Comparison of ENCODE assay signal across 12 mouse cellular contexts in the genomic region with DNA sequence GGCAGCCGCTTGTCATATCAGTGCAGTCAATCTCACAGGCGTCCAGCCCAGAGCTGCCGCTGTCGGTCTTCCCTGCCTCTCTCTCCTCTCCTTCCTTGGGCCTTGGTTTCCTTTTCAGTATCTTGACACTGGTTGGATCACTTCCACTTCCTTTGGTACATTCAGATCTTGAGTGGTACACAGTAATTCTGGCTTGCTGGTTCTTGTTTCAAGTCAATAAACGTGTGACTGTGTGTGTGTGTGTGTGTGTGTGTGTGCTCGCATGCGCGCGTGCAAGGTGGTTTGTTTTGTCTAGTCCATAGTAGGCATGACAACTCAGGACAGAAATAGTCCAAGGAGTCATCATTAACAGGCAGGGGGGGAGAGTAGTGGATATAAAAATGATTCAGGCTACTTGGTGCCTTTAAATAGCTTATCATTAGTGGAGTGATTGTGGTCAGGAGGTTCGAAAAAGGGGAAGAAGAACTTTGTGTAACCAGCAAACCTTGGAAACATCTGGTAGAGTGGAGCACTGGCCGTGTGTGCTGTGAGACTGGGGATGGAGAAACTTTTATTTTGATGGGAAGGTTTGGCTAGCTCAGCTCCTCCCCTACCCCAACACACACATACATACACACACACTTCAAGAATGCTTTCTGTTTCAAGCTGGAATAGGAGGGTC.
A peak's percentile ranks its signal among the peaks of the same experiment; 100 is the strongest.
DNase-seq lines count a peak whose midpoint lies in the region; ATAC-seq and TF ChIP-seq lines count a peak whose summit lies in the region.
"Had no signal": no experiment of that assay in that cellular context is flagged by ENCODE, and none has a peak within 500 bp of the region (broad histone marks: within the 10 kb centered on the region; RNA-seq: fewer than 3 reads in every experiment).

No protein-coding gene starts in this region.

- TF ChIP-seq CTCF in heart, postnatal 0 days (IDR thresholded peaks at IDR 0.05; ENCODE audit: low read depth), result no peak

- peaks cover 21% of the 10 kb centered on the region for H3K4me1 ChIP-seq in heart, embryonic 11.5 days (ENCODE audit: control insufficient read depth, insufficient read depth, low read length)
- peaks cover 21% of the 10 kb centered on the region for H3K4me1 ChIP-seq in heart, postnatal 0 days (ENCODE audit: control insufficient read depth, insufficient read depth)
- peaks cover 50% of the 10 kb centered on the region for H3K4me1 ChIP-seq in megakaryocyte, embryonic 14.5 days

- no peaks in the 10 kb centered on the region for H3K36me3 ChIP-seq in heart, embryonic 11.5 days (ENCODE audit: control insufficient read depth, insufficient read depth, low read length)
- H3K36me3 ChIP-seq in heart, postnatal 0 days (replicated peaks; ENCODE audit: control insufficient read depth, insufficient read depth, low read length), result no peaks in the 10 kb centered on the region
- H3K36me3 ChIP-seq in megakaryocyte, embryonic 14.5 days (replicated peaks; ENCODE audit: low read length), result no peaks in the 10 kb centered on the region
- H3K36me3 ChIP-seq: stomach, embryonic 15.5 days had no signal

- no peak overlapping the region for H3K4me2 ChIP-seq in heart, embryonic 11.5 days
- peak overlapping the region; percentile 35 for H3K4me2 ChIP-seq in heart, postnatal 0 days (ENCODE audit: low read depth, low read length)
- H3K4me2 ChIP-seq: hindbrain, embryonic 14.5 days; stomach, embryonic 15.5 days had no signal

- WGBS in heart, embryonic 11.5 days (ENCODE audit: insufficient replicate concordance), result 41% methylated on average over 11 of the region's 11 CpGs
- WGBS in heart, postnatal 0 days, result 24% methylated on average over 11 of the region's 11 CpGs

- no peaks in the 10 kb centered on the region for H3K9me3 ChIP-seq in heart, embryonic 11.5 days (replicated peaks; ENCODE audit: control insufficient read depth, low read length)
- no peaks in the 10 kb centered on the region for H3K9me3 ChIP-seq in heart, postnatal 0 days (replicated peaks; ENCODE audit: control insufficient read depth, low read length)
- no peaks in the 10 kb centered on the region for H3K9me3 ChIP-seq in megakaryocyte, embryonic 14.5 days
- H3K9me3 ChIP-seq: stomach, embryonic 15.5 days had no signal

- H3K4me3 ChIP-seq in heart, embryonic 11.5 days (ENCODE audit: low read depth, low read length), result no peak overlapping the region
- no peak overlapping the region for H3K4me3 ChIP-seq in heart, postnatal 0 days (ENCODE audit: low read depth, low read length)
- peak overlapping the region; percentile 85 for H3K4me3 ChIP-seq in megakaryocyte, embryonic 14.5 days (replicated peaks)
- H3K4me3 ChIP-seq: layer of hippocampus, adult 2 months; stomach, embryonic 15.5 days had no signal

- H3K27me3 ChIP-seq in heart, embryonic 11.5 days (ENCODE audit: control insufficient read depth, insufficient read depth, low read length), result no peaks in the 10 kb centered on the region
- no peaks in the 10 kb centered on the region for H3K27me3 ChIP-seq in heart, postnatal 0 days (ENCODE audit: control insufficient read depth, insufficient read depth, low read length)
- H3K27me3 ChIP-seq in megakaryocyte, embryonic 14.5 days (replicated peaks), result peaks cover 19% of the 10 kb centered on the region
- H3K27me3 ChIP-seq: stomach, embryonic 15.5 days had no signal

- no peak overlapping the region for H3K27ac ChIP-seq in heart, embryonic 11.5 days (ENCODE audit: low read depth, low read length)
- H3K27ac ChIP-seq in heart, postnatal 0 days (ENCODE audit: low read depth), result peak overlapping the region; percentile 64; the same call in 1 of the 2 replicates
- H3K27ac ChIP-seq: hindbrain, embryonic 14.5 days; layer of hippocampus, adult 2 months; stomach, embryonic 15.5 days had no signal

- peak; percentile 63 for DNase-seq in heart, adult 8-10 months (ENCODE audit: low spot score)
- DNase-seq in MEL-GATA-1-ER (ENCODE audit: extremely low read depth, low read depth), result peak; percentile 92
- DNase-seq in heart, postnatal 0 days (ENCODE audit: low spot score), result peak; percentile 74
- no peak for DNase-seq in adrenal gland, adult 2 months
- no peak for DNase-seq in layer of hippocampus, adult 18-20 months (ENCODE audit: low spot score in 2 of 2)
- DNase-seq in kidney, postnatal 10 days, result no peak
- DNase-seq: cerebellum, adult 9-10 months had no signal

- no peak overlapping the region for H3K9ac ChIP-seq in heart, embryonic 11.5 days (ENCODE audit: low read depth, low read length)
- H3K9ac ChIP-seq in heart, postnatal 0 days (replicated peaks; ENCODE audit: low read depth, low read length), result 0 out of 2 replicates have a peak overlapping the region, but pooled peaks have one; percentile 9
- H3K9ac ChIP-seq: hindbrain, embryonic 14.5 days; stomach, embryonic 15.5 days had no signal

- no peak for ATAC-seq in heart, embryonic 11.5 days (replicated peaks; ENCODE audit: insufficient number of reproducible peaks, low FRiP score, low TSS enrichment)
- ATAC-seq in heart, postnatal 0 days (ENCODE audit: insufficient read depth, low read depth), result peak; percentile 80

- no peak for TF ChIP-seq EP300 in heart, postnatal 0 days (IDR thresholded peaks at IDR 0.05; ENCODE audit: low read depth)

Comparison
In these comparisons a context has a peak if more than half of its experiments do, and no peak if none do; other contexts are left out.
1. DNase-seq: peak in heart, adult 8-10 months (single experiment), MEL-GATA-1-ER (single experiment) and heart, postnatal 0 days (single experiment); none in adrenal gland, adult 2 months (single experiment), layer of hippocampus, adult 18-20 months (0 of 2) and kidney, postnatal 10 days (single experiment).